Mouse (Mus musculus): ENCODE data around the gene Abca2.

Gene Abca2

DNA sequence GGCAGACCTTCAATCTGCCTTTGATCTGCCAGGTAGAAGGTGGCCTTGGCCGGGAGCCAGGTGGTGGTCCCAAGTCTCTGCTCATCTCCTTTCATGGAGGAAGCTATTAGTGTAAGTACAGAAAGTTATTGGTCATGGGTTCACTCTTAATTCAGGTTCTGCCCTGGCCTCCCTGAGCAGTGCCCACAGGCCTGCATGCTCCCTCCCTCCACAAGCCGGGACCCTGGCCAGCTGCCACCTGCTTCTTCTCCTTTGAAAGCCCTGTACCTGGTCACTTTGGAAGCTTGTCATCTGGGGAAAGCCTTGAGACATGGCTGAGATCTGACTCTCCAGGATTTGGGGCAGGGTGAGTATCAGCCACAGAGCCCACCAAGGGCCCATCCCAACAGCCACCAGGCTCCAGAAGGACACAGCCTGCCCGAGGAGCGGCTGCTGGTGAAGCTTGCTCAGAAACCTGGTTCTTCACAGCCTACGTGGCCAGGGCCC is 65.0 kb downstream of the Abca2 start, which contains the start of gene Lcn12:
TSS of gene Lcn12 (minus strand) at position 436 of the 486 bp plus-strand sequence.
- DNase-seq (ENCODE audit: low spot score in 2 of 2) = no peak

DNA sequence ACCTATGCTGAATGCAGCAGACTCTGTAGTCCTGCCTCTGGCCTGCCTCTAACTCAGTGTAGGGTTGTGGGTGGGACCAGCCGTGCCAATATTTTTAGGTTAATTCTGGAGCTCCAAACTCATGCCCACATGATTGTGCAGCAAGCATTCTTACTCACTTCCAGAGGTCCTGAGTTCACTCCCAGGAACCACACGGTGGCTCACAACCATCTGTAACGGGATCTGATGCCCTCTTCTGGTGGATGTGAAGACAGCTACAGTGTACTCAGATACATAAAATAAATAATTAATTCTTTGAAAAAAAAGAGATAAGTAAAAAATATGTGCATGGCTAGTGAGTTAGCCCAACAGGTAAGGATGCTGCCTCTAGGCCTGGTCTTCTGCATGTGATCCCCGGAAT is 68.0 kb downstream of the Abca2 start:
- DNase-seq (ENCODE audit: low spot score in 2 of 2) = peak in 1 of 2 experiments; percentile 27

Measured in frontal cortex, postnatal 36 days (tissue).